In genomic region chr5:104446156-104446555, GRCm38 (mm10) we compare ENCODE assay signal across 8 mouse cellular contexts. TPM values are rescaled to one million over a fixed set of nuclear protein-coding genes. Genes with fewer than 3 reads are reported as not detected.
DNase-seq lines count a peak whose midpoint lies in the region; ATAC-seq lines count a peak whose summit lies in the region.

No protein-coding gene starts in this region.

- no peaks in the 10 kb centered on the region for H3K27me3 ChIP-seq in liver, embryonic 11.5 days (replicated peaks; ENCODE audit: control insufficient read depth, insufficient read depth, low read length)
- H3K27me3 ChIP-seq in midbrain, embryonic 15.5 days (replicated peaks), result no peaks in the 10 kb centered on the region

- H3K9ac ChIP-seq in liver, embryonic 11.5 days (ENCODE audit: low read depth, low read length), result no peak overlapping the region
- H3K9ac ChIP-seq in midbrain, embryonic 15.5 days, result no peak overlapping the region

- no peaks in the 10 kb centered on the region for H3K36me3 ChIP-seq in liver, embryonic 11.5 days (ENCODE audit: control insufficient read depth, insufficient read depth, low read length)
- no peaks in the 10 kb centered on the region for H3K36me3 ChIP-seq in midbrain, embryonic 15.5 days (replicated peaks)

- no peak overlapping the region for H3K27ac ChIP-seq in liver, embryonic 11.5 days (ENCODE audit: low read depth, low read length)
- no peak overlapping the region for H3K27ac ChIP-seq in midbrain, embryonic 15.5 days

- no peak for ATAC-seq in liver, embryonic 11.5 days (replicated peaks; ENCODE audit: low FRiP score)
- ATAC-seq in midbrain, embryonic 15.5 days (replicated peaks), result peak; percentile 80

- intact Hi-C loops in left cerebral cortex, postnatal 36 days (cut with DNase I), result loop anchor here (5.0 kb wide), 2 partner anchors 104 to 229 kb away; no protein-coding TSS in a partner anchor

- H3K4me3 ChIP-seq in liver, embryonic 11.5 days (ENCODE audit: low read depth, low read length), result no peak overlapping the region
- H3K4me3 ChIP-seq in midbrain, embryonic 15.5 days, result no peak overlapping the region

- H3K4me1 ChIP-seq in liver, embryonic 11.5 days (replicated peaks; ENCODE audit: control insufficient read depth, insufficient read depth, low read length), result no peaks in the 10 kb centered on the region
- peaks cover 10% of the 10 kb centered on the region for H3K4me1 ChIP-seq in midbrain, embryonic 15.5 days

- 11% methylated on average over 3 of the region's 3 CpGs for WGBS in liver, embryonic 11.5 days
- 11% methylated on average over 3 of the region's 3 CpGs for WGBS in midbrain, embryonic 15.5 days

- H3K9me3 ChIP-seq in liver, embryonic 11.5 days (ENCODE audit: control insufficient read depth, low read length), result no peaks in the 10 kb centered on the region
- no peaks in the 10 kb centered on the region for H3K9me3 ChIP-seq in midbrain, embryonic 15.5 days

- peak; percentile 22 for DNase-seq in liver
- no peak for DNase-seq in liver, embryonic 11.5 days (ENCODE audit: low spot score)
- peak; percentile 71 for DNase-seq in cerebellum, adult 9-10 months
- peak; percentile 60 to 70 for DNase-seq in frontal cortex, postnatal 14 days (ENCODE audit: low spot score in 2 of 2)
- DNase-seq in kidney, adult 11 months, result peak; percentile 78
- peak; percentile 58 to 65 for DNase-seq in left cerebral cortex, postnatal 36 days (ENCODE audit: low spot score in 2 of 2)
- DNase-seq in telencephalon, adult 2 months (ENCODE audit: low read depth, low spot score), result peak; percentile 68

- no peak overlapping the region for H3K4me2 ChIP-seq in liver, embryonic 11.5 days
- no peak overlapping the region for H3K4me2 ChIP-seq in midbrain, embryonic 15.5 days

RNA-seq across cellular contexts. Expression of gene Spp1, which starts 11.2 kb away (rescaled TPM):
- 2.9 and 4.4 TPM in 2 replicates for polyA plus RNA-seq in liver, embryonic 11.5 days (2014; fragmentation: Nextera tagmentation; extraction: Ambion mirVana)
- total RNA-seq in left cerebral cortex, postnatal 36 days (2021), result 10 to 100 TPM in 1 of 2 experiments, 1 to 10 TPM in 1; 9.2 to 11.9 TPM
- polyA plus RNA-seq in midbrain, embryonic 15.5 days (2015; fragmentation: Nextera tagmentation; extraction: Ambion mirVana), result 11.0 and 14.8 TPM in 2 replicates

RNA-seq across cellular contexts. Expression of gene Pkd2, which starts 13.1 kb away (rescaled TPM):
- 6.8 and 6.9 TPM in 2 replicates for polyA plus RNA-seq in liver, embryonic 11.5 days (2014; fragmentation: Nextera tagmentation; extraction: Ambion mirVana)
- total RNA-seq in left cerebral cortex, postnatal 36 days (2021), result 10 to 100 TPM; 21.8 to 29.2 TPM
- 9.2 TPM in 2 replicates for polyA plus RNA-seq in midbrain, embryonic 15.5 days (2015; fragmentation: Nextera tagmentation; extraction: Ambion mirVana)
